Mouse (Mus musculus) kidney, embryonic 15.5 days (tissue): ENCODE results near the gene Ap2a1. TPM values are rescaled to one million over a fixed set of nuclear protein-coding genes. Genes with fewer than 3 reads are reported as not detected.

Source experiments
- ATAC-seq: fragments of 200-750 bp; cut with Nextera tagmentation; replicated peaks from 2 replicates; pipeline ENCODE4 v1.8.0; 2017; ENCODE audit warnings: moderate TSS enrichment; ENCODE audit not compliant: low FRiP score
- H3K27ac ChIP-seq: fragments of 300-500 bp; sonication (generic); 2 replicates; pipeline ENCODE4 v1.5.1; 2015; ENCODE audit warnings: mild to moderate bottlenecking, inconsistent platforms
- H3K27me3 ChIP-seq: fragments of 300-500 bp; sonication (generic); 2 replicates; pipeline ENCODE4 v1.6.1; 2015; ENCODE audit warnings: inconsistent platforms
- H3K36me3 ChIP-seq: fragments of 300-500 bp; sonication (generic); 2 replicates; pipeline ENCODE4 v1.6.1; 2015; ENCODE audit warnings: inconsistent platforms
- H3K4me1 ChIP-seq: fragments of 300-500 bp; sonication (generic); 2 replicates; pipeline ENCODE4 v1.6.1; 2015; ENCODE audit warnings: inconsistent platforms
- H3K4me2 ChIP-seq: fragments of 300-500 bp; sonication (generic); 2 replicates; pipeline ENCODE4 v1.6.1; 2015; ENCODE audit warnings: moderate library complexity, mild to moderate bottlenecking, inconsistent platforms
- H3K4me3 ChIP-seq: fragments of 300-500 bp; sonication (generic); replicated peaks from 2 replicates; pipeline ENCODE4 v1.5.1; 2015; ENCODE audit warnings: mild to moderate bottlenecking, inconsistent platforms
- H3K9ac ChIP-seq: fragments of 300-500 bp; sonication (generic); 2 replicates; pipeline ENCODE4 v1.6.1; 2015; ENCODE audit warnings: mild to moderate bottlenecking, inconsistent platforms
- H3K9me3 ChIP-seq: fragments of 300-500 bp; sonication (generic); replicated peaks from 2 replicates; pipeline ENCODE4 v1.6.1; 2016; ENCODE audit warnings: inconsistent platforms
- WGBS: fragments of 180-500 bp; shearing (Covaris S2); methylation state at CpG from one replicate; pipeline ENCODE4 v1.1.7; 2015; ENCODE audit warnings: mixed read lengths; 5-methylcytosine and 5-hydroxymethylcytosine counted together
- polyA plus RNA-seq: library from polyadenylated mRNA; unstranded; fragments of >200 nt; fragmentation: Nextera tagmentation; extraction: Ambion mirVana; gene quantifications from 2 replicates; pipeline ENCODE4 v1.2.1, GENCODE M21; 2015

Gene Ap2a1
- polyA plus RNA-seq, 1 experiment from 2014 or later, result 79.1 TPM

- Histone ChIP-seq H3K36me3 (peaks cover 47% of the 10 kb centered on the region), H3K27me3 (no peaks in the 10 kb centered on the region), H3K4me2 (no peak overlapping the region), H3K9ac (no peak overlapping the region), H3K9me3 (no peaks in the 10 kb centered on the region), H3K4me1 (peaks cover 7% of the 10 kb centered on the region), H3K4me3 (no peak overlapping the region), H3K27ac (no peak overlapping the region)
- ATAC-seq, result no peak
- WGBS, result 74% methylated on average over 8 of the region's 8 CpGs
These were observed 33.0 kb upstream of the Ap2a1 start for GRCm38 (mm10) chr7:44962337-44962736.

- Histone ChIP-seq H3K27me3 (no peaks in the 10 kb centered on the region), H3K36me3 (peaks cover 39% of the 10 kb centered on the region), H3K4me1 (peaks cover 9% of the 10 kb centered on the region), H3K4me2 (no peak overlapping the region), H3K9ac (no peak overlapping the region), H3K9me3 (no peaks in the 10 kb centered on the region), H3K4me3 (no peak overlapping the region), H3K27ac (no peak overlapping the region)
- 82% methylated on average over 13 of the region's 13 CpGs for WGBS
- ATAC-seq, result no peak
These were observed 31.2 kb upstream of the Ap2a1 start for GRCm38 (mm10) chr7:44960512-44960910.

GRCm38 (mm10) chr7:44959874-44960511 lies 30.7 kb upstream of the Ap2a1 start:
- Histone ChIP-seq H3K4me1 (peaks cover 9% of the 10 kb centered on the region), H3K4me2 (no peak overlapping the region), H3K9me3 (no peaks in the 10 kb centered on the region), H3K27me3 (no peaks in the 10 kb centered on the region), H3K36me3 (peaks cover 36% of the 10 kb centered on the region), H3K4me3 (no peak overlapping the region), H3K9ac (no peak overlapping the region), H3K27ac (no peak overlapping the region)
- ATAC-seq, result no peak
- WGBS, result 81% methylated on average over 10 of the region's 10 CpGs

- Histone ChIP-seq H3K9ac (no peak overlapping the region), H3K9me3 (no peaks in the 10 kb centered on the region), H3K36me3 (peaks cover 33% of the 10 kb centered on the region), H3K27ac (no peak overlapping the region), H3K27me3 (no peaks in the 10 kb centered on the region), H3K4me2 (no peak overlapping the region), H3K4me3 (no peak overlapping the region), H3K4me1 (peaks cover 9% of the 10 kb centered on the region)
- no peak for ATAC-seq
- 91% methylated on average over 8 of the region's 8 CpGs for WGBS
These were observed 30.0 kb upstream of the Ap2a1 start for GRCm38 (mm10) chr7:44959281-44959680.

DNA sequence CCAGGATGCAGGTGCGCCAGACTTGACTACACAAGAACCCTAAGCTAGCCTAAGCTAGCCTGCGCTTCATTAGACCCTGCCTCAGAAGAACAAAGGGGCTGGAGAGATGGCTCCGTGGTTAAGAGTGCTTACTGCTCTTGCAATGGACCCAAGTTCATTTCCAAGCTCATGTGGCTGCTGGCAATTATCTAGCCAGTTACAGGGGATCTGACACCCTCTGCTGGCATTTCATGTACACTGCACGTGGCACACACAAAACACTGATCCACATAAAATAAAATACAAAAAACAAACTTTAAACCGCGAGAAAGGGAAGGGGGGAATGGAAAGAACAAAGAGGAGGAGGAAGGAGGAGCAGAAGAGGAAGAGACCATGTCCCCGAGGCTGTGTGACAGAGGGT lies 28.9 kb upstream of the Ap2a1 start:
- Histone ChIP-seq H3K36me3 (peaks cover 26% of the 10 kb centered on the region), H3K9ac (no peak overlapping the region), H3K4me3 (no peak overlapping the region), H3K4me2 (no peak overlapping the region), H3K4me1 (peaks cover 9% of the 10 kb centered on the region), H3K27me3 (no peaks in the 10 kb centered on the region), H3K27ac (no peak overlapping the region), H3K9me3 (no peaks in the 10 kb centered on the region)
- no peak for ATAC-seq
- 55% methylated on average over 7 of the region's 7 CpGs for WGBS

DNA sequence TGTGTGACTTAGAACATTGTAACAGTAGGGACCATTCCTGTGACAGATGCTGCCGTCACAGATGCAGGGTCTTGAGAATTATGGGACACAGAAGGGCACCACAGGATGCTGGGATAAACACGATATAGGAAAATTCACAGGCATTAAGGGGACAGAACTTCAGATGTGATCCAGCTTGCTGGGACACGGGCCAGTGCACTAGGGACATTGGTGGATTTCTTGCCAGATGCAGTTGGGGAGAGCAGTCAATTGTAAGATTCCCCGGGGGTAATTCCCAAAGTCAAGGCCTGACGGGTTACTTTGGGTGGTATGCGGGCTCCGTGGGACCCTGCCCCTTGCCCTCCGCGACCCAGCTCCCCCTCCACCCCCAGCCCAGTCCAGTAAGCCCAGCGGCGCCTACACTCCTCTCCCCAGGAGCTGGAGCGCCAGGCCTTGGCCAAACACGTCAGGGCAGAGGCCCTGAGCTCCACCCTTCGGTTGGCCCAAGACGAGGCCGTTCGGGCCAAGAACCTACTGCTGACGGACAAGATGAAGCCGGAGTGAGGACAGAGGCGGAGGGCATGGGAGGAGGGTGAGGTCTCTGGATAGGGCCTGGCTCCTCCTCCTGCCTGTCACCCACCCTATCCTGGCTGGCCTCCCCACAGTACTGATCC lies 28.0 kb upstream of the Ap2a1 start:
- peak overlapping the region; percentile 29 for H3K27ac ChIP-seq
- H3K4me1 ChIP-seq, result peaks cover 16% of the 10 kb centered on the region
- no peak overlapping the region for H3K4me2 ChIP-seq
- H3K27me3 ChIP-seq, result no peaks in the 10 kb centered on the region
- H3K36me3 ChIP-seq, result peaks cover 18% of the 10 kb centered on the region
- no peak overlapping the region for H3K4me3 ChIP-seq
- H3K9ac ChIP-seq, result no peak overlapping the region
- no peak for ATAC-seq
- 72% methylated on average over 20 of the region's 20 CpGs for WGBS
- H3K9me3 ChIP-seq, result no peaks in the 10 kb centered on the region

DNA sequence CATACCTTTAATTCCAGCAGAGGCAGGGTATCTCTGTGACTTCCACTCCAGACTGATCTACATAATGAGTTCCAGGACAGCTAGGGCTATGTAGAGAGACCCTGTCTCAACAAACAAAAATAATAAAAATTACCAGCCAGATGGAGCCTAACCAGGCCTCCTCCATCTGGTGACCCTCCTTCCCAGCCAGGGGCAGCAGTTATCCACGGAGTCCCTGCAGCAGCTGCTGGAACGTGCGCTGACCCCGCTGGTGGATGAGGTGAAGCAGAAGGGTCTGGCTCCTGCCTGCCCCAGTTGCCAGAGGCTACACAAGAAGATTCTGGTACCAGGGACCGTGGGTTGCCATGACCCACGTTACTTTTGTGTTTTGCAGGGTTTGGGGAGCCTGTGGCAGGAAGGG lies 27.0 kb upstream of the Ap2a1 start:
- H3K27me3 ChIP-seq, result peaks cover 6% of the 10 kb centered on the region
- no peak overlapping the region for H3K4me2 ChIP-seq
- no peaks in the 10 kb centered on the region for H3K9me3 ChIP-seq
- H3K36me3 ChIP-seq, result peaks cover 9% of the 10 kb centered on the region; the same call in 1 of the 2 replicates
- no peak overlapping the region for H3K27ac ChIP-seq
- no peak for ATAC-seq
- no peak overlapping the region for H3K4me3 ChIP-seq
- no peak overlapping the region for H3K9ac ChIP-seq
- H3K4me1 ChIP-seq, result peaks cover 26% of the 10 kb centered on the region
- 57% methylated on average over 6 of the region's 6 CpGs for WGBS

- no peak overlapping the region for H3K9ac ChIP-seq
- no peak overlapping the region for H3K27ac ChIP-seq
- H3K4me3 ChIP-seq, result no peak overlapping the region
- no peaks in the 10 kb centered on the region for H3K9me3 ChIP-seq
- peaks cover 4% of the 10 kb centered on the region; the same call in 1 of the 2 replicates for H3K36me3 ChIP-seq
- peaks cover 12% of the 10 kb centered on the region for H3K27me3 ChIP-seq
- 45% methylated on average over 5 of the region's 5 CpGs for WGBS
- no peak for ATAC-seq
- peaks cover 26% of the 10 kb centered on the region for H3K4me1 ChIP-seq
- H3K4me2 ChIP-seq, result no peak overlapping the region
These were observed 26.3 kb upstream of the Ap2a1 start for GRCm38 (mm10) chr7:44955628-44956027.

DNA sequence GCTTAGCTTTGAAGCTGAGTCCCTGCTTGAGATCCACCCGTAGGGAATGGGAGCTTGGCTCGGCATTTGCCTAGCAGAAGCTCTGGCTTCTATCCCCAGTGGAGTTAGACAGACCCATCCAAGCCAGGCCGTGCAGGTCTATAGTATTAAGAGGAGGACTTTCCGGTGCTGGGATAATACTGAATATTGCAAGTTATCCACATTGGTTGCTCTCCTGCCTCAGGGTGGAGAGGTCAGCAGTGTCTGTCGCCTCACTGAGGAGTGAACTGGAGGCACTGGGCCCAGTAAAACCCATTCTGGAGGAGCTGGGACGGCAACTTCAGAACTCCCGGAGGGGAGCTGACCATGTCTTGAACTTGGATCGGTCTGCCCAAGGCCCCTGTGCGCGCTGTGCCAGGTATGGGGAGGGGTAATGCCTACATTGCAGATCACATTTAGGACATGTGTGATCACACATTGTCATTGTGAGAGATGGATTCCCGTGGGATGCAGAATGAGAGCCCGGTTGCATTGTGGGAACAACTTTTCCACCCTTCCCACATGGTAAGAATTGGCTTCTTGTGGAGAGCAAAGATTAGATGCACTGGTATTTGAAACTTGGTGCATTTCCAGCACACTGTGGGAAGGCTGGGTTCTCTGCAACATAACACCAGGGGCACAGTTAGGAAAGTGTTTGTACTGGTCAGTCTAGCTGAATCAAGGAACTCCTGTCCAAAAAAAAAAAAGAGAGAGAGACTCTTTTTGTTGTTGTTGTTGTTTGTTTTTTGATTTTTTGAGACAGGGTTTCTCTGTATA lies 25.0 kb upstream of the Ap2a1 start:
- ATAC-seq, result no peak
- H3K27ac ChIP-seq, result no peak overlapping the region
- H3K9ac ChIP-seq, result no peak overlapping the region
- no peaks in the 10 kb centered on the region for H3K9me3 ChIP-seq
- no peak overlapping the region for H3K4me2 ChIP-seq
- no peak overlapping the region for H3K4me3 ChIP-seq
- H3K27me3 ChIP-seq, result peaks cover 25% of the 10 kb centered on the region
- H3K36me3 ChIP-seq, result peaks cover 1% of the 10 kb centered on the region; the same call in 1 of the 2 replicates
- 85% methylated on average over 12 of the region's 12 CpGs for WGBS
- H3K4me1 ChIP-seq, result peaks cover 26% of the 10 kb centered on the region

GRCm38 (mm10) chr7:44953561-44953960 lies 24.3 kb upstream of the Ap2a1 start:
- 59% methylated on average over 14 of the region's 14 CpGs for WGBS
- no peak overlapping the region for H3K9ac ChIP-seq
- H3K27ac ChIP-seq, result no peak overlapping the region
- no peaks in the 10 kb centered on the region for H3K36me3 ChIP-seq
- H3K4me2 ChIP-seq, result no peak overlapping the region
- no peak for ATAC-seq
- no peaks in the 10 kb centered on the region for H3K9me3 ChIP-seq
- no peak overlapping the region for H3K4me3 ChIP-seq
- H3K27me3 ChIP-seq, result peaks cover 30% of the 10 kb centered on the region
- H3K4me1 ChIP-seq, result peaks cover 26% of the 10 kb centered on the region

- Histone ChIP-seq H3K4me3 (peak overlapping the region; percentile 54), H3K4me1 (peaks cover 22% of the 10 kb centered on the region), H3K4me2 (peak overlapping the region; percentile 93), H3K9me3 (no peaks in the 10 kb centered on the region), H3K9ac (peak overlapping the region; percentile 57), H3K27me3 (peaks cover 34% of the 10 kb centered on the region), H3K36me3 (no peaks in the 10 kb centered on the region), H3K27ac (peak overlapping the region; percentile 87)
- 7% methylated on average over 24 of the region's 24 CpGs for WGBS
- ATAC-seq, result peak; percentile 91
These were observed 23.5 kb upstream of the Ap2a1 start for GRCm38 (mm10) chr7:44952611-44953306.

- WGBS, result under 1% methylated on average over 10 of the region's 10 CpGs
- Histone ChIP-seq H3K4me1 (peaks cover 17% of the 10 kb centered on the region), H3K36me3 (no peaks in the 10 kb centered on the region), H3K9me3 (no peaks in the 10 kb centered on the region), H3K9ac (peak overlapping the region; percentile 57), H3K4me3 (peak overlapping the region; percentile 54), H3K27ac (peak overlapping the region; percentile 87), H3K4me2 (peak overlapping the region; percentile 93), H3K27me3 (peaks cover 34% of the 10 kb centered on the region)
- peak; percentile 89 for ATAC-seq
These were observed 22.7 kb upstream of the Ap2a1 start for GRCm38 (mm10) chr7:44951960-44952359.
